Mouse (Mus musculus): ENCODE measurements around the gene Megf11. TPM values are rescaled to one million over a fixed set of nuclear protein-coding genes. Genes with fewer than 3 reads are reported as not detected.

Megf11 gene
- total RNA-seq, 2 experiments from 2014 or later: 14.1 to 18.5 TPM

DNA sequence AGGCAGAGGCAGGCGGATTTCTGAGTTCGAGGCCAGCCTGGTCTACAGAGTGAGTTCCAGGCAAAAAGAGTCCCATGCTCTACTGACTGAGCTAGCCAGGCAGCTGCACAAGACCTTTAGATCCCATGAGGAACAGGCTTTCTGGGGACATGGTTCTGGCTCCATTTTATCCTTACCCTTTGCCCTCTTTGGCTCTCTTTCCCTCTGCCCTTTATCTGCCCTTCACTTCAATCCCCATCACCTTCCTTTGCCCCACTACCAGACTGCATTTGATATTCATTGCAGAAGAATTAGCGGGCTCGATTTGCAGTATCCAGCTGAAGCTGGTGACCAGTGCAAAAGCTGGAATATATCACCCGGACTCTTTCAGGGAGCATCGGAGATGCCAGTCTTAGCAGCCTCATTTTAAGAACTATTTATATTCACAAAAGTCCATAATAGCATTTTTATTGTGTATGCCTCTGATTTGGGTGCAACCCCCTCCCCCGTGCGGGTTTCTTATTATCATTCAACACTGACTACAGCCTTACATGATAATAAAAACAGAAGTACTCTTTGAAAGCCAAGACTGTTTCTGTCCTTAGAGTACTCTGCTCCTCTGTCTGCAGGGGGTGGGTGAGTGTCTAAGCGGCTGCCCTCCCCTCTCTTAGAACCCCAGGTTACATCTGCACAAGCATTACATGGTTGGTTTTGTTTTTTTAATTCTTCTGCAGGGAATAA is 24.0 kb upstream of the Megf11 start:
- no peak overlapping the region for H3K4me3 ChIP-seq
- H3K27ac ChIP-seq: no peak overlapping the region
- TF ChIP-seq CTCF (conservative IDR thresholded peaks at IDR 0.05): no peak
- no peak for DNase-seq (ENCODE audit: low spot score in 2 of 2)

- TF ChIP-seq CTCF (conservative IDR thresholded peaks at IDR 0.05): no peak
- DNase-seq (ENCODE audit: low spot score in 2 of 2): no peak
- H3K27ac ChIP-seq: no peak overlapping the region
Observed at GRCm38 (mm10) chr9:64369871-64370270, 15.6 kb upstream of the Megf11 start.

DNA sequence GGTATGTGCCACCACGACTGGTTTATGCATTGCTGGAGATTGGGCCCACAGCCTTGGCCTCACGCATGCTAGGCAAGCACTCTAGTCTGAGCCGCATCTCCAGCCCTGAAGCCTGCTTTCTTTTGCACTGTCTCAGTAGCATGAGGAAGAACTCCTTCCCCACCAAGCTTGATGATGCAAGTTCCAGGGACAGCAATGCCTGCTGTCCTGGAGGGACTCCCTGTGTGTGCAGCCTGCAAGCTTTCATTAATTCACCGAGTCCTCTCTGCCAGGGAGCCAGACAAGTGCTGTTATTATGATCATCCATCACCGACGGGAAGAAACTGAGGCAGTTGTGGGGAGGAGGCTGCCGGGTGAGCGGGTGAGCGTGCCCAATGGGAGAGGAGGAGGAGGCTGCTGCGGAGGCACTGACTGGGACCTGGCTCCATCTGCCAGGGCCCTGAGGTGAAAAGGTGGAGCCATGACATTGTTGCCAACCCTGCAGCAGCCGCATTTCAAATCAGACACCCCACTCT is 14.1 kb upstream of the Megf11 start:
- no peak for DNase-seq (ENCODE audit: low spot score in 2 of 2)
- TF ChIP-seq CTCF (conservative IDR thresholded peaks at IDR 0.05): no peak
- Histone ChIP-seq H3K27ac (no peak overlapping the region), H3K4me3 (no peak overlapping the region)

More at GRCm38 (mm10) chr9:64369871-64370270, 15.6 kb upstream of the Megf11 start:
- no peak overlapping the region for H3K4me3 ChIP-seq

DNA sequence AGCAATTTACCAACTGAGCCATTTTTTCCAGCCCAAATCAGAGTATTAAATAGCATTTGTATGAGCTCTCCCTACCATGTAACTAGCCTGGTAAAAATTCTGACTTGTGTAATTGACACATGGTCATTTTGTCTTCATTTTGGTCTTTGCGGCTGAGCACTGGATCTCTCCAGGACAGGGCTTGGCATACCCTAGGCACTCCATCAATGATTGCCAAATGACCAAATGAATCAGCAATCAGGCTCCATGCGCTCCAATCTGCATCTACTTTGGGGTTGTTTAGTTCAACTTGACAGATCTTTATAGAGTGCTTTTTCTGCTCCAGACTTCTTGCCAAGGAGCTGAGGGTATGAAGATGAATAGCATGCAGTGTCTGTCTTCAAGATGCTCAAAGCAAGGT is 9.0 kb upstream of the Megf11 start:
- Histone ChIP-seq H3K27ac (no peak overlapping the region), H3K4me3 (no peak overlapping the region)
- no peak for TF ChIP-seq CTCF (conservative IDR thresholded peaks at IDR 0.05)
- no peak for DNase-seq (ENCODE audit: low spot score in 2 of 2)

DNA sequence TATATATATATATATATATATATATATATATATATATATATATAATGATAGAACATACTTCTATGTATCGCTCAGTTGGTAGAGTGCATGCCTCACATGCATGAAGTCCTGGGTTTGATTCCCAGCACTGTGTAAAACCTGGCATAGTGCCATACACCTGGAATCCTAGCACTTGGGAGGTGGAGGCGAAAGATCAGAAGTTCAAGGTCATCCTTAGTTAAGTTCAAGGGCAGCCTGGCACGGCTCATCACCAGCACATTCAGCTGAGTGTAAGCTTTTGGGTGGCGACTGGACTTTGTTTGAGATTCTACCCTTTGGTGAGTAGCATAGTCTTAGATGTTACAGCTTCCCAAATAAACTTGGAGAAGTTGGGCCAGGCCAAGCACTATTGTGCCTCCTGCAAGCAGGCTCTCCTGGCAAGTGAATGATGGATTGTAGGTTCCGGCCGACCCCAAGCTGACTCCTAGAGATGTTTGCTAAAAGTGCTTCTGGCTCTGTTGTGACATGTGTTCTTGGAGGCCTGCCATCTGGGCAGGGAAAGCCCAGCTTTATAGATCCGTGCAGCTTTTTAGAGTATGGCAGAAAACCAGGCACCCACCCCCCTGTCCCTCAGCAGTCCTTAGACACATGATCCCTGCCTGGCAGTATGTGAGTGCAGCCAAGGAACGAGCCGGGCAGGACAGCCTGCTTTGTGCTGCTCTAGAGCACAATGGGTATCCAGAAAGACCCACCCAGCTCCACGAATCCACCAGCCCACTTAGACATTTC is 2.2 kb upstream of the Megf11 start:
- no peak for DNase-seq (ENCODE audit: low spot score in 2 of 2)
- Histone ChIP-seq H3K4me3 (no peak overlapping the region), H3K27ac (no peak overlapping the region)
- TF ChIP-seq CTCF (conservative IDR thresholded peaks at IDR 0.05): no peak

GRCm38 (mm10) chr9:64386466-64387211 is 1.2 kb downstream of the Megf11 start:
- Histone ChIP-seq H3K27ac (no peak overlapping the region), H3K4me3 (peak overlapping the region; percentile 68)
- DNase-seq (ENCODE audit: low spot score in 2 of 2): no peak
- TF ChIP-seq CTCF (conservative IDR thresholded peaks at IDR 0.05): peak; percentile 9; the same call in 1 of the 2 replicates

- H3K27ac ChIP-seq: no peak overlapping the region
- no peak overlapping the region for H3K4me3 ChIP-seq
- no peak for TF ChIP-seq CTCF (conservative IDR thresholded peaks at IDR 0.05)
- no peak for DNase-seq (ENCODE audit: low spot score in 2 of 2)
Observed at GRCm38 (mm10) chr9:64389576-64390292, 4.3 kb downstream of the Megf11 start.

DNA sequence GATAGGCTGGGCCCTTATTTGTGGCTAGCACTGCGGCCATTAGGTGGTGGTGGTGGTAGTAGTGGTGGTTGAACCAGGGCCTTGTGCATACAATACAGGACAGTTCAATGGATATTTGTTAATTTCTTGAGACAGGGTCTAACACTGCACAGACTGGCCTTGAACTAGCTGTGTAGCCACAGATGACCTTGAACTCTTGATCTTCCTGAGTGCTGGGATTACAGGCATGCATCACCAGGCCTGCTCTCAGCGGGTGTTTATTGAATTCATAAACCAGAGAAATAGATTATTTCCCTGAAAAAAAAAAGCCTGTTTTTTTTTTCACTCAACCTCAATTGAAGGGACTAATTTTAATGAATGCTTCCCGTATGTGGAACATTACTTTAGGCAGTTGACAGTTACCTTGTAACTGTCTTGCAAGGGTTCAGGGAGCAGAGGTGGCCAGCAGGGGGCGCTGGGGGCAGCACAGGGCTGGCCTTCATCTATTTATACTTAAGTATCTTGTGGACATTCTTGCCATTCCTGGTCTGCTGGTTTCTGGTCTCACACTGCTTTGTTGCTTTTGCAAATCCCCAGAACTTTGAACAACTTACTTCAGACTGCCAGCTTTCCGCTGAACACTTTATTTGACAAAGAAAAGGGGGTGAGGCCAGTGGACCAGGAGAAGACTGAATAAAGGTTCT is 8.6 kb downstream of the Megf11 start:
- Histone ChIP-seq H3K27ac (no peak overlapping the region), H3K4me3 (no peak overlapping the region)
- DNase-seq (ENCODE audit: low spot score in 2 of 2): peak; percentile 48 to 72
- peak; percentile 96; the same call in 1 of the 2 replicates for TF ChIP-seq CTCF (conservative IDR thresholded peaks at IDR 0.05)

DNA sequence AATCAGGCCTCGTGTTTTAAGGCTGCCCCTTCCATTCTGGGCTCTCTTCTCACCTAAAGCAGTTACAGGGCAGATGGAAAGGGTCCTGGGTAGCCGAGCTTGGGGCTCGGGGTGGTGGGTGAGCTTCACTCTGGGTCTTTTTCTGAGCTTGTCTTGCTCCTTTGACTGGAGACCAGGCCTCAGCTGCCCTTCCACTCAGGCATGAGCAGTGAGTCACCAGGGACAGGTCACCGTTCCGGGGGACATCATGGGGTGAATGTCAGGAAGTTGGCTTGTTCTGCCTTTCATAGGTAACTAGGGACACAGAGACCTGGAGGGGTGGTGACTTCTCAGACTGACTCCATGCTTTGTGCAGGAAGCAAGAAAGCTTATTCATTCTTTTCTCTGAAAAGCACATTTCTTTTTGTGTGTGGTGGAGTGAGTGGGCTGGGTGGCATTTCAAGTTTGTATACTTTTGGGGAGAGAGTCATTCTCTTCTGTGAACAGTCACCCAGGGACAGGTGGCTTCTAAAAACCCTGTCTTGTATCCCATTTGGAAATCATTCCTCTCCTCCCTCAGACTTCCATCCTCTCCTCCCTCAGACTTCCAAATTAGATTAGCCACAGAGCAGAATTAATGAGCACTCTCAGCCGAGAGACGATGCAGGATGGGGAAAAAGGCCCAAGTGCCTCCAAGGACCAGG is 10.0 kb downstream of the Megf11 start:
- peak in 1 of 2 experiments; percentile 53 for DNase-seq (ENCODE audit: low spot score in 2 of 2)
- TF ChIP-seq CTCF (conservative IDR thresholded peaks at IDR 0.05): no peak
- Histone ChIP-seq H3K4me3 (no peak overlapping the region), H3K27ac (no peak overlapping the region)

DNA sequence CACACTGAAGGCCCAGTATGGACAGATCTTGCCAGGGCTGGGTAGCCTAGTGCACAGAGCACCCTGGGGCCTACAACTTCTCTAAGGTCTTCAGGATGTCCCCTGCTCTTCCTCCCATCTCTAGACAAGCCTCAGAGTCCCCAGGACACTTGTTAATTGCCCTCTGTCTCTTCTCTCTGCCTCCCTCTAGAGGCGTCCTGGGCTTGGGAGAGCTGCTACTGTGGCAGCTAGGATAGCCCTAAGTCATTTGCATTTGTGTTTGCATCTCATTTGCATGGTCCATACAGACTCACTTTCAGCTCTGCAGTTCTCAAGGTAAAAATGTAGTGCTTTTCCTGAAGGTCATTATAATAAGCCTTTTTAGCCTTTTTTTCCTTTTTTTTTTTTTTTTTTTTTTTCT is 11.7 kb downstream of the Megf11 start:
- TF ChIP-seq CTCF (conservative IDR thresholded peaks at IDR 0.05): peak; percentile 75
- no peak for DNase-seq (ENCODE audit: low spot score in 2 of 2)
- Histone ChIP-seq H3K4me3 (no peak overlapping the region), H3K27ac (no peak overlapping the region)

DNA sequence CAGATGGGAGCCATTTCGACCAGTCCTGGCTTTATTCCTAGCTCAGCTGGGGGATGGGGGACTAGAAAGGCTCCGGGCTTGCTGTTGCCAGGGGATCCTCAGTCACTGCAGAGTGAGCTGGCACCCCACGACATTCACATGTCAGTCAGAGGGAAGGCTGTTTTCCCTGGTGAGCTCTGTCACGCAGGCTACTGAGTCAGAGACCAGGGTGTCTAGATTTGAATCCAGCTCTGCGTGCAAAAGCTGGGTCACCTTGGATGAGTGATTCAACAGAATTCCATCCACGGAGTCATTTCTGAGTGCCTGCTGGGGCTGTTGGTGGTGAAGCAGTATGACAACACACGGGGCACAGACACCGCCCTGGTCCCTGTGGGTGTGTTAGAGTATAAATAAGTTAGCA is 13.7 kb downstream of the Megf11 start:
- peak in 1 of 2 experiments; percentile 35 for DNase-seq (ENCODE audit: low spot score in 2 of 2)
- no peak overlapping the region for H3K4me3 ChIP-seq
- H3K27ac ChIP-seq: no peak overlapping the region
- TF ChIP-seq CTCF (conservative IDR thresholded peaks at IDR 0.05): no peak
